Mouse (Mus musculus): ENCODE data around the gene Kynu.
A peak's percentile ranks its signal among the peaks of the same experiment; 100 is the strongest.

Kynu gene

GRCm38 (mm10) chr2:43646962-43647361 lies 91.8 kb downstream of the Kynu start:
- no peak for DNase-seq (ENCODE audit: low spot score in 2 of 2)

GRCm38 (mm10) chr2:43669588-43669987 lies 114.5 kb downstream of the Kynu start:
- no peak for DNase-seq (ENCODE audit: low spot score in 2 of 2)

- DNase-seq (ENCODE audit: low spot score in 2 of 2) = peak; percentile 12 to 41
Measured at GRCm38 (mm10) chr2:43673619-43674018, 118.5 kb downstream of the Kynu start.

DNA sequence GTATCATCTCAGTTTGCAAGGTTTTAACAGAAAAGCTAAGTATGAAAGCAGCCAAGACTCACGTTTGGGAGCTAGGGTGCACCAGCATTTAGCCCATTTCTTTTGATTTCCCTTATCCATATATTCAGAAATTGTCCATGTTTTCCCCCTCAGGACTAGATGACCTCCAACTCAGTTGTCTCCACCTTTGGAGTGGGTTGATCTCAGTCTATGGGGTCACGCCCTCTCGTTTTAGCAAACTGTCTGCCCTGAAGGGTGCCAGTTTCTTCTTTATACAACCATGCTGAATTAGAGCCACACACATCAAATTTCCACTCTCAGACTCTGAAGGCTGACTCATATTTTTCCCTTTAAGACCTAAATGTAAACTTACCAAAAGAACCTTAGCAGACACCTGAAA lies 119.0 kb downstream of the Kynu start:
- DNase-seq (ENCODE audit: low spot score in 2 of 2) = no peak

DNA sequence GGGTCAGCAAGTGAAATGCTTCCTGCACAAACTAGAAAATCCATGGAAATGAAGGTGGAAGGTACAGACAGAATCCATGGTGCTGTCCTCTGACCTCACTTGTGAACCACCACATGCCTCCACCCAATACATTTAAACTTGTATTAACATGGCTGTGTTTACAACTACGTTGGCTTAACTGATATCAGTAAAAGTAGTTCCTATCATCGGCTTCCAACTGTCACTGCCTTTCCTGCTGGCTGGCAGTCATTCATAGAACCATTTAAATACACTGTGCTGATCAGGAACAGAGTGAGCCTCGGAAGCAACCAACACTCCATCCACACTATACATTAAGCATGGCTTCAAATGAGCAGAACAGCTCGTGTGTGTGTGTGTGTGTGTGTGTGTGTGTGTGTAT lies 120.1 kb downstream of the Kynu start:
- no peak for DNase-seq (ENCODE audit: low spot score in 2 of 2)

- no peak for DNase-seq (ENCODE audit: low spot score in 2 of 2)
Measured at GRCm38 (mm10) chr2:43690402-43690801, 135.3 kb downstream of the Kynu start.

DNA sequence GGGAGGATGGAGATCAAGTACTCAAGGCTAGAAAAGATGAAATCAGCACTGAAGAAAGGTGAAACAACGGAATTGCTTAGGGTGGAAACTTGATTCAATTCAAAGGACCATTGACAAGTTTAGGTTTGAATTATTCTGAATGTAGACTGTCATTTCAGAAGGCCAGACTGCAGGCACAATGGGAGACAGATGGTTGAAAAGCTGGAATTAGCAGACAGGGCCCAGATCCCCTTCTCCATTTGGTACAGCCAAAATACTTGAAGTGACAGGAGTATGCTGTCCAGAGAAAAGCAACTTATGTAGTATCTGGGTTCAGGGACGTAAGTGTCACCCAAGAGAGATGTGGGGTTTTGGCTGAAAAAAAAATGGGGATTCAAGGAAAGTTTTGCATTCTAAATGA lies 136.2 kb downstream of the Kynu start:
- DNase-seq (ENCODE audit: low spot score in 2 of 2) = no peak

DNA sequence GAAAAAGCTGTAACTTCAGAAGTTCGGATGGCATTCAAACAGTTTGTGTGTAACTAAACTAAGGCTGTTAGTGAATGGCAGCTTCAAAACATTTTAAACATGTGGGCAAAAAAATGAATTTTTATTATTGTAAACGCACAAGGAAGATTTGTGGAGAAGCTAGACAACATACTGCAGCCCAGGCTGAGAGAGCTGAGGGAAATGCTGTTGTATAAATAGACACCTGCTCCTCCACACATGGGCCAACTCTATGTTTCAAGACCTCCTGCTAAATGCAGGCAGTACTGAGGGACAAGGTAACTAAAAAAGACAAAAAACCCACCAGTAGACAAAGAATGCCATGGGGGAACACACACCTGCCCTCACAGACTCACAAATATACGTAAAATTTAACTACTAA lies 140.5 kb downstream of the Kynu start:
- no peak for DNase-seq (ENCODE audit: low spot score in 2 of 2)

DNA sequence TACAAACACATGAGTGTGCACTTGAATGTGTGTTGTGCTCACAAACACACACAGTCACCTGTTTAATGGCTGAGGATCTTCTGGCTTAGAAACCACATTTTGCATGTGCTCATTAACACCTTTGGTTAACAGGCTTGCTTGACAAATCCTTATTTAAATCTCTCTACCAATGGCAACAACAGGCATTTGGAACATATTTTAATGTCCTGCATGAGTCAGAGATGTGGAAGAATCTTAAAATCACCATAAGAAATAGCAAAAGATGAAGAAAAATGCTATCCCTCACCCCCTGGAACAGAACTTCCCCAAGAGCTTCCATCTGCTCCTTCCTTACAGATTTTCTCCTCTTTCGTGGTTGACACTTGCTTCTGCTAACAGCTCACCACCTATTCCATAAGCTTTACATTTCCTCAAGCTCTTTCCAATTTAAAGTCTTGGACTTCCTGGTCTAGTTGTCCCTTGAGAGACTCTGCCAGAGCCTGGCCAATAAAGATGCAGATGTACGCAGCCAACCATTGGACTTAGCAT lies 157.5 kb downstream of the Kynu start:
- DNase-seq (ENCODE audit: low spot score in 2 of 2) = no peak

DNA sequence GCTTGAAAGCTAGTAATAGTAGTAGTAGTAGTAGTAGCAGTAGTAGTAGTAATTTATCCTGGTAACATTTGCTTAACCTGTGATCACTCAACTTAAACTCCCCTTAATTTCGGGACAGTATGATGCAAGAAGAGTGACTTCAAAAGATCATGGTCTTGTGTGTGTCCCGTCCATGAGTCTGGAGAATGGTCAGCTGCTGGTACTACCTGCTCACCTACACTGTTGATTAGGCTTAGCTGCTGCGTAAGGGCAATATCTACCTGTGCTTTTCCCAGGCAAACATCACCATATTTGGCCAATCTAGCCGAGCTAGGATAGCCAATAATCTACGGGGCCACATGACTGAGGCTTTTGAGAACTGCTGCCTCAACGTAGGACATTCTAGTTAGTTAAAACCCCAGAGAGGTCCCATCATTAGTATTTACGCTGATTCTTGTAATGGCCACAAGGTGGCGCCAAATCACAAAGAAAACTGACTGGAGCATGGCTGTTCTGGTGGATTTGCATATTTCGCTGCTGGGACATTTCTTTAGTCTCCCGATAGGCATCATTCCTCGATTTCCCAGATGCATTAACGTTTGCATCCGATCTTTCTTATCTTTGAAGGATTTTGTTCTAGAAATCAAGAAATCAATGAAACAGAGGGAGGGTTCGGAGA lies 167.4 kb downstream of the Kynu start:
- peak in 1 of 2 experiments; percentile 50 for DNase-seq (ENCODE audit: low spot score in 2 of 2)

GRCm38 (mm10) chr2:43723104-43723541 lies 168.0 kb downstream of the Kynu start:
- DNase-seq (ENCODE audit: low spot score in 2 of 2) = no peak

DNA sequence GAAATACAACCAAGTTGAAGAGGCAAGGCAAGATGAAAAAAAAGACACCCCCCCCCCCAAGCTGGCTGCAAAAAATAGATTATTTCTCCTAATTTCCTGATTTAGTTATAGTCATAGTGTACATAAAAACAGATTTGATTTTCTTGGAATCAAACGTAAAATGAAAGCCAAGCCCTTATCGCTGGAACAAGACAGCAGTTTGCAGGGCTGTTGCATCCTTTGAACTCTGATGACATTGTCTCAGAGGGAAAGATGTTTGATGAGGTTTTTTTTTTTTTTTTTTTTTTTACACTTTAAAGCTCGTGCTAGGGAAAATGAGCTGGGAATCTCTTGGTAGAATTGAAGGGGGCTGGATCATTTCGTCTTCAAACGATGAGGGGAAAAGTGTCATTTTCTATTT lies 172.1 kb downstream of the Kynu start:
- DNase-seq (ENCODE audit: low spot score in 2 of 2) = no peak

DNA sequence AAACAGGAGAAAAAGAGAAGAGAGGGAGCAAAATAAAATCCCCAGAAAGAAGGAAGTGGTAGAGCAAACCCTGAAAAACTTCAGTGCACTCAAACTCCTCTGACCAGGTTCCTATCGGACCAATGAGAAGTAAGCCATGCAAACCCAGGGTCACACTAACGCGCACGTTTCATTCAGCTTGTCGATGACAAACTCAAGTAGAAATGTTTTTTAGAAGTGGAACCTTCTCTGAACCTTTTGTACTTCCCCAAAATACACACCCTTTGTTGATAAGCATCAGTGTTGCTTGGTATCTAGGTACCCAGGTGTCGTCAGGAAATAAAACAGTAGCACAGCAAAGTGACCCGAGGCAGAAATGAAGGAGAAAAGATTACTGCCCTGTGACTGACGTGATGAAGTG lies 172.6 kb downstream of the Kynu start:
- DNase-seq (ENCODE audit: low spot score in 2 of 2) = no peak

GRCm38 (mm10) chr2:43728831-43729230 lies 173.7 kb downstream of the Kynu start:
- no peak for DNase-seq (ENCODE audit: low spot score in 2 of 2)

Data from spleen, postnatal 14 days (tissue).